Mouse (Mus musculus) liver, embryonic 14.5 days (tissue): ENCODE measurements around the gene Kcnq1. TPM values are rescaled to one million over a fixed set of nuclear protein-coding genes. Genes with fewer than 3 reads are reported as not detected.

ENCODE experiments used
- ATAC-seq: fragments of 200-750 bp; cut with Nextera tagmentation; 2 replicates; pipeline ENCODE4 v1.8.0; 2017; ENCODE audit warnings: moderate number of reproducible peaks, mild to moderate bottlenecking, moderate library complexity; ENCODE audit not compliant: insufficient read depth
- DNase-seq, 3 experiments: peaks; one replicate each; pipeline ENCODE4 v3.0.0-alpha.2; 2012 to 2013; ENCODE audit warnings: low read depth in 3 of 3, low spot score in 3 of 3
- H3K27ac ChIP-seq: fragments of 300-500 bp; sonication (generic); 2 replicates; pipeline ENCODE4 v1.5.1; 2014; ENCODE audit warnings: moderate library complexity, mild to moderate bottlenecking, control low read depth, inconsistent platforms
- H3K27me3 ChIP-seq: fragments of 300-500 bp; sonication (generic); 2 replicates; pipeline ENCODE4 v1.6.1; 2014; ENCODE audit warnings: mild to moderate bottlenecking, low read length, moderate library complexity; ENCODE audit not compliant: control insufficient read depth, insufficient read depth
- H3K36me3 ChIP-seq: fragments of 300-500 bp; sonication (generic); replicated peaks from 2 replicates; pipeline ENCODE4 v1.6.1; 2014; ENCODE audit warnings: low read depth; ENCODE audit not compliant: control insufficient read depth, insufficient read depth
- H3K4me1 ChIP-seq, 2 experiments: fragments of 200-500 bp in 1 of 2; fragments of 300-500 bp in 1 of 2; sonication (generic) in 1 of 2; replicated peaks; 2 replicates each; pipeline ENCODE4 v1.6.1; 2012 to 2014; ENCODE audit warnings: antibody characterized with exemption in 1 of 2, inconsistent platforms in 1 of 2, low read length in 1 of 2; ENCODE audit not compliant: control insufficient read depth in 2 of 2, insufficient read depth in 2 of 2
- H3K4me2 ChIP-seq: fragments of 300-500 bp; sonication (generic); 2 replicates; pipeline ENCODE4 v1.6.1; 2014; ENCODE audit warnings: low read depth, mild to moderate bottlenecking, control low read depth, moderate library complexity
- H3K4me3 ChIP-seq, 2 experiments: fragments of 200-500 bp in 1 of 2; fragments of 300-500 bp in 1 of 2; sonication (generic) in 1 of 2; 2 replicates each; pipeline ENCODE4 v1.5.1; 2012 to 2014; ENCODE audit warnings: low read depth in 2 of 2, low read length in 2 of 2, mild to moderate bottlenecking in 2 of 2, control low read depth in 1 of 2, inconsistent platforms in 1 of 2, moderate library complexity in 1 of 2; ENCODE audit not compliant: insufficient read depth in 1 of 2
- H3K9ac ChIP-seq: fragments of 300-500 bp; sonication (generic); replicated peaks from 2 replicates; pipeline ENCODE4 v1.6.1; 2014; ENCODE audit warnings: mild to moderate bottlenecking, control low read depth, moderate library complexity
- H3K9me3 ChIP-seq: fragments of 300-500 bp; sonication (generic); 2 replicates; pipeline ENCODE4 v1.6.1; 2016; ENCODE audit warnings: low read length, mixed read lengths; ENCODE audit not compliant: control insufficient read depth
- CTCF ChIP-seq: IDR thresholded peaks from 2 replicates; pipeline ENCODE4 v1.5.1; 2016; ENCODE audit warnings: antibody characterized with exemption, low read depth, control low read depth
- EP300 ChIP-seq: IDR thresholded peaks from 2 replicates; pipeline ENCODE4 v1.6.1; 2016; ENCODE audit warnings: antibody characterized with exemption, low read depth
- WGBS: fragments of 180-500 bp; shearing (Covaris S2); extraction: QIAGEN DNeasy Blood & Tissue Kit; methylation state at CpG from one replicate; pipeline ENCODE4 v1.1.7; 2014; ENCODE audit not compliant: insufficient replicate concordance; 5-methylcytosine and 5-hydroxymethylcytosine counted together
- polyA plus RNA-seq, 2 experiments: library from polyadenylated mRNA; depleted of rRNA in 1 of 2; stranded (reverse) in 1 of 2; unstranded in 1 of 2; fragments of >200 nt; fragmentation: Nextera tagmentation in 1 of 2; extraction: Ambion mirVana in 1 of 2; gene quantifications; 2 replicates each; pipeline versions ENCODE4 v1.2.1 to v1.2.3; 2012 to 2014

Kcnq1 gene
- polyA plus RNA-seq, 2 experiments: 0.12 to 0.41 TPM

DNA sequence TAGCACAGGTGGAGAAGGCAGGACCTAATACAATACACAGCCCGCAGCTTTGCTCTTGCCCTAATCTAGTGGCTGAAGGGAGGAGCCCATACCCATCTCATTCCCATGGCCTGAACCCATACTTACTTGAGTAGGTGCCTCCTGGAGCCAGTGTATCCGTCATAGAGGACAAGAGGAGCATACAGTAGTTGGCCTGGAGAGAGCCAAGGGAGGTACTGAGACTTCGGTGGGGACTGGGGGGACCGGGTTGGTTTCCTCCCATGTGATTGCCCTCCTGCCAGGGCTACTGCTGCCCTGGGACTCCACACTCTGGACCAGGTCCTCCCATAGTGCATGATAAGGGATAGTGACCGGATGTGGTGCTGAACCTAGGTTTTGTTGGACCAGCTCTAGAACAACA lies 33.6 kb upstream of the Kcnq1 start:
- no peak overlapping the region for H3K9ac ChIP-seq
- no peak overlapping the region for H3K4me3 ChIP-seq
- H3K27ac ChIP-seq: no peak overlapping the region
- H3K4me1 ChIP-seq: peaks cover 2 to 14% of the 10 kb centered on the region in 2 experiments; a peak in 3 of 4 replicates
- no peaks in the 10 kb centered on the region for H3K27me3 ChIP-seq
- no peak overlapping the region for H3K4me2 ChIP-seq
- ATAC-seq (no peak), DNase-seq (no peak)
- no peaks in the 10 kb centered on the region for H3K36me3 ChIP-seq
- TF ChIP-seq CTCF (no peak), EP300 (no peak)
- WGBS: 64% methylated on average over 5 of the region's 5 CpGs
- H3K9me3 ChIP-seq: no peaks in the 10 kb centered on the region

DNA sequence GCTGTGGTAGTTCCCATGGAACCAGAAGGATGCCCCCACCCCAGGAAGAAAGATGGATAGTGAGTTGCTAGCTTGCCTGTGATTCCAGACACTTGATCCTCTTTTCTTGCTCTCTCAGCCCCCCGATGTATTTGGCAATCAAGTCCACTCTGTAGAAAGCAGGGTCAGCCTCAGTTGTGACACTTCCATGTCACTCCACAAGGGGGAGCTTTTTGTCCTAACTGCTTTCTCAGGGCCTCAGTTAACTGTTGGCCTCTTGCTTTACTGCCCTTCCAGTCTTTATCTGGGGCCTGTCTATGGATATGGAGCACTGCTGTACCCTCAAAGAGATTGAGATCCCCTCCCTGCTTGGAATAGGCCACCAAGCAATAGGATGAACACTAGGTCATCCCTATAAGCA lies 33.1 kb upstream of the Kcnq1 start:
- TF ChIP-seq CTCF (peak; percentile 80), EP300 (no peak)
- Histone ChIP-seq H3K4me3 (no peak overlapping the region), H3K36me3 (no peaks in the 10 kb centered on the region), H3K4me2 (no peak overlapping the region), H3K4me1 (peaks cover 2 to 13% of the 10 kb centered on the region in 2 experiments; a peak in 3 of 4 replicates), H3K9ac (no peak overlapping the region), H3K9me3 (no peaks in the 10 kb centered on the region), H3K27me3 (no peaks in the 10 kb centered on the region), H3K27ac (no peak overlapping the region)
- no peak for ATAC-seq
- WGBS: 62% methylated on average over 1 of the region's 1 CpGs
- DNase-seq: no peak

DNA sequence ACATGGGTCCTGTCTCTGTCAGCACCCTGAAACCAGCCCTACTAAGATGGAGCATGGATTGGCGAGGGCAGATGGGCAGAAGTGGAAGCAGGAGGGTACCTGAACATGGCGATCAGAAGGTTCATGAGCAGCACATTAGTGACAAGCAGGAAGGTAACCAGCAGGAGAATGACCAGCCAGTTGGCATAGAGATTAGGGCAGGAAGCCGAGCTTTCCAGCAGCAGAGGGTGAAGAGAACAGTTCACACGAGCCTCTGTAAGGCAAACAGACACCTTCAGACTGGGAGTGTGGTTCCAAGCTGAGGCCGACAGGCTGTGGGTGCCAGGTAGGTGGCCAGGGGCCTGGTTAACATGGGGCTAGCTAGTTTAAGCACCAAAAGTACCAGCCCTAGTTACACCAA lies 30.8 kb upstream of the Kcnq1 start:
- Histone ChIP-seq H3K4me2 (no peak overlapping the region), H3K9ac (no peak overlapping the region), H3K4me3 (no peak overlapping the region), H3K36me3 (no peaks in the 10 kb centered on the region), H3K9me3 (no peaks in the 10 kb centered on the region), H3K27ac (no peak overlapping the region), H3K27me3 (no peaks in the 10 kb centered on the region), H3K4me1 (peaks cover 0 to 3% of the 10 kb centered on the region in 2 experiments; a peak in 2 of 4 replicates)
- TF ChIP-seq CTCF (no peak), EP300 (no peak)
- WGBS: 55% methylated on average over 5 of the region's 5 CpGs
- ATAC-seq (no peak), DNase-seq (no peak)

DNA sequence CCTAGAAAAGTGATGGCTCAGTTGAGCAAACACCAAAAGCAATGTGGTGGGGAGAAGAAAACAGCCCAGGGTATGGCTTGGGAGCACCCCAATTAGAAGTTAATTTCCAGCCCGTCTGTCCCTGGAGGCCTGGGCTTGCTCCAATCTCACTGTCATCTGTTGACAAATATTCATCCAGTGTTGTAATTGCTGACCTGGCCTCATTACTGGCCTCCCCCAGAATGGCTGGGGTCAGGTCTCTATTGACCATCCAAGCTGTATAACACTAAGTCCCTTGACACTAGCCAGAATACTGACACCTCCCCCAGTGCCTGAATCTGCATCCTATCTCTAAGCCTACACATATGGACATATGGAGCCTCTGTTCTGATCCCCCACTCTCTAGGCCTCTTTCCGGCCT lies 28.8 kb upstream of the Kcnq1 start:
- no peak for DNase-seq
- Histone ChIP-seq H3K4me3 (no peak overlapping the region), H3K9ac (no peak overlapping the region), H3K27ac (no peak overlapping the region), H3K4me2 (no peak overlapping the region), H3K4me1 (no peaks in the 10 kb centered on the region), H3K9me3 (no peaks in the 10 kb centered on the region), H3K27me3 (no peaks in the 10 kb centered on the region), H3K36me3 (no peaks in the 10 kb centered on the region)
- ATAC-seq: no peak
- WGBS: 69% methylated on average over 2 of the region's 2 CpGs
- TF ChIP-seq CTCF (no peak), EP300 (no peak)

DNA sequence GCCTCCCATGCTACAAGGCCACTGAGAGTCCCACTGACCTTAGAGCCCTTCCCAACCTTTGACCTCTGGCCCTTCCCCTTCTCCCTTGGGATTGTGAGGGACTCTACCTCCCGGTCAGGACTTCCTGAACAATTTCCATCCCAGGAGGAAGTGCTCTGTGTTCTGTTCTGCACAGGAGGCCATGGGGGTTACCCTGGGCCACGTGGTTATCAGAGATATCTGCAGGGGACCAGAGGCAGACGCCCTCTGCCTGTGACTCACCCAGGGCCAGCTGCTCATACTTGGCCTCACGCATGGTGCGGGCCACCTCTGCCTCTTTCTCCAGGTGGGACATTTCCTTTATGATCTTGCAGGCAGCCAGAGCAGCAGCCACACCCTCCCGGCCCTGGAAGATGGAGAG lies 24.1 kb upstream of the Kcnq1 start:
- no peak overlapping the region for H3K9ac ChIP-seq
- no peak for ATAC-seq
- WGBS: 28% methylated on average over 6 of the region's 6 CpGs
- DNase-seq: no peak
- no peak overlapping the region for H3K27ac ChIP-seq
- no peaks in the 10 kb centered on the region for H3K27me3 ChIP-seq
- no peaks in the 10 kb centered on the region for H3K36me3 ChIP-seq
- no peaks in the 10 kb centered on the region for H3K4me1 ChIP-seq
- no peaks in the 10 kb centered on the region for H3K9me3 ChIP-seq
- no peak overlapping the region for H3K4me3 ChIP-seq
- TF ChIP-seq CTCF: no peak
- no peak for TF ChIP-seq EP300
- H3K4me2 ChIP-seq: no peak overlapping the region
